Mouse (Mus musculus) thymus, adult 2 months (tissue): ENCODE results near the gene 4932438A13Rik.

ENCODE experiments used
- CTCF ChIP-seq: fragments of 200-500 bp; IDR thresholded peaks from 2 replicates; pipeline ENCODE4 v1.5.1; 2012; ENCODE audit warnings: mild to moderate bottlenecking, control low read depth, low read length, moderate library complexity, borderline replicate concordance; ENCODE audit not compliant: control insufficient read depth, poor library complexity, insufficient read depth; ENCODE audit errors: extremely low read depth
- POLR2A ChIP-seq: fragments of 200-500 bp; IDR thresholded peaks from 2 replicates; pipeline ENCODE4 v1.6.1; 2012; ENCODE audit warnings: mild to moderate bottlenecking, low read length, control low read depth, moderate library complexity; ENCODE audit not compliant: control insufficient read depth, poor library complexity, insufficient read depth; ENCODE audit errors: extremely low read depth

GRCm38 (mm10) chr3:37084860-37085259, 222.0 kb downstream of the 4932438A13Rik start:
- TF ChIP-seq CTCF (no peak), POLR2A (no peak)
